Mouse (Mus musculus): ENCODE results near the gene Pik3c2g. TPM values are rescaled to one million over a fixed set of nuclear protein-coding genes. Genes with fewer than 3 reads are reported as not detected.

Pik3c2g gene
- polyA plus RNA-seq, 1 experiment from 2014 or later: 0.15 TPM

DNA sequence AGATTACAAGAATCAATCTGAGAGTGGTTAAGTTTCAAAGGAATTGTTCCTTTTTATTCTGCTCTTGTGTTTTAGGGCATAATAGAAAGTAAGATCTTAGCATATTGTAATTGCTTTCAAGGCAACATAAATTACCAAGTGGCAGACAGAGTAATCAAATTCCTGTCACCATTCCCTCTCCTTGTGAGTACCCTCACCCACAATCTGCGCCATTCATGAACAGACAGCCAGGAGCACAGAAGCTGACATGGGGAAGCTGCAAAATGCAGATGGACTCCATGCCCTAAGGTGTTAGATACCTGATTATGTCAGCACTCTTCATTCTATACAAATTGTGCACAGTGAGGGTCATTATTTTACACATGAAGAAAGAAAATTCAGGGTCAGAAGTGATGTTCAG, 255.6 kb downstream of the Pik3c2g start:
- Histone ChIP-seq H3K36me3 (ENCODE audit: control insufficient read depth, insufficient read depth, low read length) (no peaks in the 10 kb centered on the region), H3K27me3 (ENCODE audit: control insufficient read depth, insufficient read depth, low read length) (no peaks in the 10 kb centered on the region), H3K4me1 (ENCODE audit: control insufficient read depth, insufficient read depth, low read length) (no peaks in the 10 kb centered on the region), H3K27ac (ENCODE audit: low read depth, low read length) (no peak overlapping the region), H3K9me3 (ENCODE audit: control insufficient read depth, low read length) (no peaks in the 10 kb centered on the region), H3K9ac (ENCODE audit: low read length) (no peak overlapping the region), H3K4me2 (ENCODE audit: low read depth) (no peak overlapping the region), H3K4me3 (ENCODE audit: low read depth, low read length) (no peak overlapping the region)
- DNase-seq (ENCODE audit: low spot score) (no peak), ATAC-seq (ENCODE audit: insufficient read depth, low FRiP score, low TSS enrichment) (no peak)
- 80% methylated on average over 1 of the region's 1 CpGs for WGBS

DNA sequence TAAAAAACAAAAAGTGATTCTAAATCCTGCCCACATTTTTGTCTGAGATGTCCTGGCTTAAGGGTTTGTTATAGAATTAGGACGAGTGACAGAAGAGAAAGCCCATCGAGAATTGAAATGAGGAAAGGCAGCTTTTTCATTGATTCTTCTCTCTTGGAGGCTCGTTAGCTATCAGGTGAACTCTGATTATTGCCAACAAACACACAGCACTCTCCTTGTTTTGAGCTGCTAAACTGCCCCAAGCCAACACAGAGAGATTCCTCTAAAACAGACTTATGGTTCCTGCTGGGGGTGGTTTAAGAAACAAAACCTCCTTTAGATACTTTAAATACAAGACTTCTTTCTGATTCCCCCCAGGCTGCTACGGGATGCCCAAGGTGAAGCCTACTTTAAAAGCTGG, 256.5 kb downstream of the Pik3c2g start:
- no peak overlapping the region for H3K9ac ChIP-seq (ENCODE audit: low read length)
- no peak overlapping the region for H3K4me3 ChIP-seq (ENCODE audit: low read depth, low read length)
- H3K4me1 ChIP-seq (ENCODE audit: control insufficient read depth, insufficient read depth, low read length): no peaks in the 10 kb centered on the region
- WGBS: 87% methylated on average over 4 of the region's 4 CpGs
- H3K9me3 ChIP-seq (ENCODE audit: control insufficient read depth, low read length): no peaks in the 10 kb centered on the region
- no peak overlapping the region for H3K27ac ChIP-seq (ENCODE audit: low read depth, low read length)
- DNase-seq (ENCODE audit: low spot score) (no peak), ATAC-seq (ENCODE audit: insufficient read depth, low FRiP score, low TSS enrichment) (no peak)
- no peaks in the 10 kb centered on the region for H3K27me3 ChIP-seq (ENCODE audit: control insufficient read depth, insufficient read depth, low read length)
- H3K36me3 ChIP-seq (ENCODE audit: control insufficient read depth, insufficient read depth, low read length): no peaks in the 10 kb centered on the region
- no peak overlapping the region for H3K4me2 ChIP-seq (ENCODE audit: low read depth)

DNA sequence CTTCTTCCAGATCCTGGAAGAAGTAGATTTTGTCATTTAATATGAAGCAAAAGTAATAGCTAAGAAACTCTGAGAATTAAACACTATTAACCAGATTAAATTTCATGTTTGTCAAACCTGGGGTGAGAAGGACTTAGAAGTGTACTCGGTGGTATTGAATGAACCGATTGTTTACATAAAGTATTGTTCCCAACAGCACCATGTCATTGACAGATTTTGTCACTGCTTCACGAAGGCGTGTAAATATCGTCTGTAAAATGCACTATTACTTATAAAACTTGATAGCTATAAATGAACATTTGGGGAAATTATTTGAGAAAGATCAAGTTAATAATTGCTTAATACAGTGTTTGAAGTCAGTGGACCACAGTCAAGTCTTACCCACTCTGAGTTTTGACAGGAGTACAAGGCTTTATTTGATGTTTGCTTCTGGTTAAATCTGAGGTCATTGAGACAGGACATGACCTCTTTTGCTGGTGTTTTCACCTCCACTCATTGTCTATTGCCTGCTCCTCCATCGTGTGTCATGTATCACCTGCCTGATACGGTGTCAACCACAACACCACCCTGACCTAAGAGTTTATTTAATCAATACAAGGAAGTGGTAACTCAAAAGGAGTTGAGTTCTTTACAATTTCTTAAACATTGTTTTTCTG, 260.0 kb downstream of the Pik3c2g start:
- H3K27me3 ChIP-seq (ENCODE audit: control insufficient read depth, insufficient read depth, low read length): no peaks in the 10 kb centered on the region
- no peaks in the 10 kb centered on the region for H3K9me3 ChIP-seq (ENCODE audit: control insufficient read depth, low read length)
- 84% methylated on average over 7 of the region's 7 CpGs for WGBS
- H3K4me2 ChIP-seq (ENCODE audit: low read depth): no peak overlapping the region
- DNase-seq (ENCODE audit: low spot score) (no peak), ATAC-seq (ENCODE audit: insufficient read depth, low FRiP score, low TSS enrichment) (no peak)
- no peaks in the 10 kb centered on the region for H3K36me3 ChIP-seq (ENCODE audit: control insufficient read depth, insufficient read depth, low read length)
- no peak overlapping the region for H3K27ac ChIP-seq (ENCODE audit: low read depth, low read length)
- no peak overlapping the region for H3K9ac ChIP-seq (ENCODE audit: low read length)
- no peak overlapping the region for H3K4me3 ChIP-seq (ENCODE audit: low read depth, low read length)
- H3K4me1 ChIP-seq (ENCODE audit: control insufficient read depth, insufficient read depth, low read length): no peaks in the 10 kb centered on the region

DNA sequence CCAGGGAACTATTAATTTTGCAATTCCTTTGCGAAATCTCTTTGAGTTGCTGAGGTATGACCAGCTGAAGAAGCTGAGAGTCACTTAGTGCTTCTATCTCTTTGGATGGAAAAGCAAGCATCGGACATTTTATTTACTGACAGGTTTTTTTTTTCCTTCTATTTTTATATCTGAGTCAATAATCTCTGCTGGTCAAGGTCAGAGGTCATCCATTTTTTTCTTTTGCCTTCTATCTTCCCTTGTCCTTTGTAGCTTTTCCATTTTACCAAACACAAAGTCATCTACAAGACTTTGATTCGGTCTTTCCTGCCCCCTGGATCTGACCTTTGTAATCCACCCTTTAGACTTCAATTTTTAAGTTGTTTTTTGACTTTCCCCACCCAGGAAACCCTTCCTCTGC, 262.9 kb downstream of the Pik3c2g start:
- Histone ChIP-seq H3K9ac (ENCODE audit: low read length) (no peak overlapping the region), H3K36me3 (ENCODE audit: control insufficient read depth, insufficient read depth, low read length) (no peaks in the 10 kb centered on the region), H3K4me3 (ENCODE audit: low read depth, low read length) (no peak overlapping the region), H3K4me1 (ENCODE audit: control insufficient read depth, insufficient read depth, low read length) (no peaks in the 10 kb centered on the region), H3K4me2 (ENCODE audit: low read depth) (no peak overlapping the region), H3K27me3 (ENCODE audit: control insufficient read depth, insufficient read depth, low read length) (no peaks in the 10 kb centered on the region), H3K27ac (ENCODE audit: low read depth, low read length) (no peak overlapping the region), H3K9me3 (ENCODE audit: control insufficient read depth, low read length) (no peaks in the 10 kb centered on the region)
- 81% methylated on average over 3 of the region's 3 CpGs for WGBS
- ATAC-seq (ENCODE audit: insufficient read depth, low FRiP score, low TSS enrichment): no peak
- no peak for DNase-seq (ENCODE audit: low spot score)

DNA sequence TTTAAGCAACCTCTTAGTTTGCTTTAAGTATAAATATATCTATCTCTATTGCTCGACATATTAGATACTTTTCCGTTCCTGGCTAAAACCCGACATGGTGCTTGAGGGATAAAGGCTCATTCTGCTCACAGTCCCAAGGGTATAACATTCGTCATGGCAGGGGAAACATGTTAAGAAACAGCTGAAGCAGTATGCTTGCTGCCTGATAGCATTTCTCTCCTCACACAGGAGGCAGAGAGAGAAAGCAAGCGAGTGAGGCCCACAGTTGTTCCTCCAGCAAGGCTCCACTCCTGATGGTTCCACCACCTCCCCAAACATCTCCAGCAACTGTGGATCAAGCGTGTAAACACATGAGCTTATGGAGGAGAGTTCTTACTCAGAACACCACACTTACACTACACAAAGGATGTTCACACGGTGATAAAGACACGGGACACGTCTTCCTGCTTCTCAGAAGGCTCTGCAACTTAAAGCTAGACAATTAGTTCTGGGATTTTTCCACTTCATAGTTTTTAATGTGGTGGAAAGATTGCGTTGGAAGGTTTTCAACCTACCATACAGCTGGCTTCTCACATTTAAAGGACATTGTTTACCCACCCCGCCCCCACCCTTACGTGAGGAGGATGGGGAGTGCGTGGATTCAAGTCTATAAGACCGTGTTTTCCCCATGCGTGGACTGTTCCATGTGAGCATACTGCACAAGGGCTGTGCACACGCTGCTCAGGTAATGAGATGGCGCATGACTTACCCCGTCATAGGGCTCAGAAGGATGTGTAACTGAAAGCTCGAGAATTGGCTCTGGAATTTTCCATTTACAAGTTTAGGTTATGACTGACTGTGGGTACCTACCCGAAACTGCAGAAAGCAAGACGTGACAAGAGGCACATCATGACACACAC, 264.9 kb downstream of the Pik3c2g start:
- Histone ChIP-seq H3K27ac (ENCODE audit: low read depth, low read length) (no peak overlapping the region), H3K4me1 (ENCODE audit: control insufficient read depth, insufficient read depth, low read length) (no peaks in the 10 kb centered on the region), H3K4me2 (ENCODE audit: low read depth) (no peak overlapping the region), H3K36me3 (ENCODE audit: control insufficient read depth, insufficient read depth, low read length) (no peaks in the 10 kb centered on the region), H3K4me3 (ENCODE audit: low read depth, low read length) (no peak overlapping the region), H3K9me3 (ENCODE audit: control insufficient read depth, low read length) (no peaks in the 10 kb centered on the region), H3K9ac (ENCODE audit: low read length) (no peak overlapping the region), H3K27me3 (ENCODE audit: control insufficient read depth, insufficient read depth, low read length) (no peaks in the 10 kb centered on the region)
- DNase-seq (ENCODE audit: low spot score) (no peak), ATAC-seq (ENCODE audit: insufficient read depth, low FRiP score, low TSS enrichment) (no peak)
- WGBS: 89% methylated on average over 21 of the region's 21 CpGs

DNA sequence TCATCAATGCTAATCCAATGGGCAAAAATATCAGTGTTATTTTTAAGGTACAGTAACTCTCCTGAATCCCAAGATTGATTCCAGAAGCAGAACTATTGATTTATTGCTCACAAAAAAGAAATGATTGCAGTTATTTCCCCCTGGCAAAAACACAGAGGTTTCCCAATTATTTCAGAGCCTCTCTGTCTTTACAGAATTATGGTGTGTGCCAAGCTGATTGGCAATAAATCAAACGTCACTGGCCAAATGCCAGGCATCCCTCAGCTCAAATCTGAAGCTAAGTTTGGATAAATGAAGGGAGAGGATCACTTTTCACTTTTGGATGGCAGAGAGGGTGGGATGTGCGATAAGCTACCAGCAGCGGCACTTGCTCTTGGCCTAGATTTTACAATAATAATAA, 265.8 kb downstream of the Pik3c2g start:
- no peaks in the 10 kb centered on the region for H3K27me3 ChIP-seq (ENCODE audit: control insufficient read depth, insufficient read depth, low read length)
- no peak overlapping the region for H3K4me2 ChIP-seq (ENCODE audit: low read depth)
- ATAC-seq (ENCODE audit: insufficient read depth, low FRiP score, low TSS enrichment) (no peak), DNase-seq (ENCODE audit: low spot score) (no peak)
- WGBS: 88% methylated on average over 3 of the region's 3 CpGs
- no peak overlapping the region for H3K4me3 ChIP-seq (ENCODE audit: low read depth, low read length)
- H3K27ac ChIP-seq (ENCODE audit: low read depth, low read length): no peak overlapping the region
- H3K36me3 ChIP-seq (ENCODE audit: control insufficient read depth, insufficient read depth, low read length): no peaks in the 10 kb centered on the region
- no peak overlapping the region for H3K9ac ChIP-seq (ENCODE audit: low read length)
- no peaks in the 10 kb centered on the region for H3K9me3 ChIP-seq (ENCODE audit: control insufficient read depth, low read length)
- no peaks in the 10 kb centered on the region for H3K4me1 ChIP-seq (ENCODE audit: control insufficient read depth, insufficient read depth, low read length)

DNA sequence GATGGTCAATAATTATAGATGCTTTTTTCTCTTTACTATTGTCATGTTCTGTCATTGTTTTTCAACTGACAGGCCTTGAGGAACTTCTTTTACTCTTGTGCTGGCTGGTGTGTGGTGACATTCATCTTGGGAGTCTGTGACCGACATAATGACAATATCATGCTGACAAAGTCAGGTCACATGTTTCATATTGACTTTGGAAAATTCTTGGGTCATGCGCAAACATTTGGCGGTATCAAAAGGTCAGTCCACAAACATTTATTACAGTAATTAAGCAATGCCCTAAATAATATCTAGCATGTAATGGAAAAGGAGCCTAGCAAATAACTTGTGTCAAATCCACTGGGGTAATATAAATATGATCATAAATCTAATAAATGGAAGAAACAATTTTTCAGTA, 273.1 kb downstream of the Pik3c2g start:
- 84% methylated on average over 3 of the region's 3 CpGs for WGBS
- ATAC-seq (ENCODE audit: insufficient read depth, low FRiP score, low TSS enrichment): no peak
- no peaks in the 10 kb centered on the region for H3K4me1 ChIP-seq (ENCODE audit: control insufficient read depth, insufficient read depth, low read length)

DNA sequence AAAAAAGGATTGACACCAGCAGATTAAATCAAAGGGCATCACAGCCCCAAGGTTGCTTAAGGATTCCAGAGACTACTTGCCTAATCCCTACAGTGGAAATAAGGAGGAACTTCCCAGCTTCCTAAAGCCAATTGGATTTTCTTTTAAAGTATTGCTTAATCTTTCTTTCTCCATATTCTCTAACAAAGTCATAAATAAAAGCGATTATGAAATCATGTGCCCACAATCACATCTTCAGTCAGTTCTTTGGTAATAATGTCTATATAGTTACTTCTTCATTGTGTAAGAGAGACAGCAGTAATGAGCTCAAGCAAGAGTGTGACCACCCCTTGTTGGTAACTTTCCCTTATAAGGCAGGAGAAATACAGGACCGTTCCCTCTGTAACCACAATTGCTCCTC, 274.5 kb downstream of the Pik3c2g start:
- no peaks in the 10 kb centered on the region for H3K36me3 ChIP-seq (ENCODE audit: control insufficient read depth, insufficient read depth, low read length)
- no peaks in the 10 kb centered on the region for H3K27me3 ChIP-seq (ENCODE audit: control insufficient read depth, insufficient read depth, low read length)
- WGBS: 88% methylated on average over 2 of the region's 2 CpGs
- H3K4me2 ChIP-seq (ENCODE audit: low read depth): no peak overlapping the region
- ATAC-seq (ENCODE audit: insufficient read depth, low FRiP score, low TSS enrichment) (no peak), DNase-seq (ENCODE audit: low spot score) (no peak)
- H3K4me1 ChIP-seq (ENCODE audit: control insufficient read depth, insufficient read depth, low read length): no peaks in the 10 kb centered on the region
- H3K9me3 ChIP-seq (ENCODE audit: control insufficient read depth, low read length): no peaks in the 10 kb centered on the region
- H3K27ac ChIP-seq (ENCODE audit: low read depth, low read length): no peak overlapping the region
- no peak overlapping the region for H3K4me3 ChIP-seq (ENCODE audit: low read depth, low read length)
- no peak overlapping the region for H3K9ac ChIP-seq (ENCODE audit: low read length)

More for the DNA sequence above, 273.1 kb downstream of the Pik3c2g start:
- H3K4me2 ChIP-seq (ENCODE audit: low read depth): no peak overlapping the region
- no peak overlapping the region for H3K9ac ChIP-seq (ENCODE audit: low read length)
- H3K4me3 ChIP-seq (ENCODE audit: low read depth, low read length): no peak overlapping the region
- no peak for DNase-seq (ENCODE audit: low spot score)
- no peaks in the 10 kb centered on the region for H3K36me3 ChIP-seq (ENCODE audit: control insufficient read depth, insufficient read depth, low read length)
- no peak overlapping the region for H3K27ac ChIP-seq (ENCODE audit: low read depth, low read length)
- no peaks in the 10 kb centered on the region for H3K9me3 ChIP-seq (ENCODE audit: control insufficient read depth, low read length)
- H3K27me3 ChIP-seq (ENCODE audit: control insufficient read depth, insufficient read depth, low read length): no peaks in the 10 kb centered on the region

All from neural tube, embryonic 11.5 days (tissue).